Mouse (Mus musculus) adipocyte (in vitro differentiated cells): ENCODE data around the gene Cdc6.

ENCODE experiments used
- DNase-seq: peaks from one replicate; pipeline ENCODE4 v3.0.0-alpha.2; 2016; ENCODE audit warnings: low spot score

Gene Cdc6

GRCm38 (mm10) chr11:98961051-98961592 lies 53.5 kb downstream of the Cdc6 start:
- peak; percentile 88 for DNase-seq

GRCm38 (mm10) chr11:98961766-98962165 lies 54.2 kb downstream of the Cdc6 start:
- DNase-seq, result no peak

GRCm38 (mm10) chr11:98962421-98963095 lies 55.0 kb downstream of the Cdc6 start:
- no peak for DNase-seq

- DNase-seq, result peak; percentile 83
Measured at GRCm38 (mm10) chr11:98963191-98964021, 55.8 kb downstream of the Cdc6 start.

GRCm38 (mm10) chr11:98964201-98964615 lies 56.6 kb downstream of the Cdc6 start:
- DNase-seq, result no peak

- peak; percentile 40 for DNase-seq
Measured at GRCm38 (mm10) chr11:98964616-98965415, 57.2 kb downstream of the Cdc6 start.

GRCm38 (mm10) chr11:98965416-98966077 lies 57.9 kb downstream of the Cdc6 start:
- DNase-seq, result peak; percentile 7

GRCm38 (mm10) chr11:98966499-98967141 lies 59.0 kb downstream of the Cdc6 start:
- peak; percentile 85 for DNase-seq

GRCm38 (mm10) chr11:98968079-98968478 lies 60.5 kb downstream of the Cdc6 start:
- no peak for DNase-seq

- DNase-seq, result no peak
Measured at GRCm38 (mm10) chr11:98968716-98969495, 61.3 kb downstream of the Cdc6 start.

GRCm38 (mm10) chr11:98969496-98969927 lies 61.9 kb downstream of the Cdc6 start:
- DNase-seq, result peak; percentile 12

- no peak for DNase-seq
Measured at GRCm38 (mm10) chr11:98970191-98970925, 62.8 kb downstream of the Cdc6 start.

GRCm38 (mm10) chr11:98971316-98972031 lies 63.9 kb downstream of the Cdc6 start:
- DNase-seq, result peak; percentile 82

GRCm38 (mm10) chr11:98972215-98972614 lies 64.6 kb downstream of the Cdc6 start:
- DNase-seq, result peak; percentile 70

GRCm38 (mm10) chr11:98972801-98973360 lies 65.3 kb downstream of the Cdc6 start:
- DNase-seq, result no peak
